Mouse (Mus musculus) liver, embryonic 14.5 days (tissue): ENCODE data around the gene Gm4767. TPM values are rescaled to one million over a fixed set of nuclear protein-coding genes. Genes with fewer than 3 reads are reported as not detected.
"Not testable (repeated sequence)": the region's sequence is repeated elsewhere in the genome, so short reads cannot be mapped to it uniquely, and the experiment has no call there.

Experiments used
- ATAC-seq: fragments of 200-750 bp; cut with Nextera tagmentation; 2 replicates; pipeline ENCODE4 v1.8.0; 2017; ENCODE audit warnings: moderate number of reproducible peaks, mild to moderate bottlenecking, moderate library complexity; ENCODE audit not compliant: insufficient read depth
- DNase-seq, 3 experiments: peaks; one replicate each; pipeline ENCODE4 v3.0.0-alpha.2; 2012 to 2013; ENCODE audit warnings: low read depth in 3 of 3, low spot score in 3 of 3
- H3K27ac ChIP-seq: fragments of 300-500 bp; sonication (generic); 2 replicates; pipeline ENCODE4 v1.5.1; 2014; ENCODE audit warnings: moderate library complexity, mild to moderate bottlenecking, control low read depth, inconsistent platforms
- H3K27me3 ChIP-seq: fragments of 300-500 bp; sonication (generic); 2 replicates; pipeline ENCODE4 v1.6.1; 2014; ENCODE audit warnings: mild to moderate bottlenecking, low read length, moderate library complexity; ENCODE audit not compliant: control insufficient read depth, insufficient read depth
- H3K36me3 ChIP-seq: fragments of 300-500 bp; sonication (generic); replicated peaks from 2 replicates; pipeline ENCODE4 v1.6.1; 2014; ENCODE audit warnings: low read depth; ENCODE audit not compliant: control insufficient read depth, insufficient read depth
- H3K4me1 ChIP-seq, 2 experiments: fragments of 200-500 bp in 1 of 2; fragments of 300-500 bp in 1 of 2; sonication (generic) in 1 of 2; replicated peaks; 2 replicates each; pipeline ENCODE4 v1.6.1; 2012 to 2014; ENCODE audit warnings: antibody characterized with exemption in 1 of 2, inconsistent platforms in 1 of 2, low read length in 1 of 2; ENCODE audit not compliant: control insufficient read depth in 2 of 2, insufficient read depth in 2 of 2
- H3K4me2 ChIP-seq: fragments of 300-500 bp; sonication (generic); 2 replicates; pipeline ENCODE4 v1.6.1; 2014; ENCODE audit warnings: low read depth, mild to moderate bottlenecking, control low read depth, moderate library complexity
- H3K4me3 ChIP-seq, 2 experiments: fragments of 200-500 bp in 1 of 2; fragments of 300-500 bp in 1 of 2; sonication (generic) in 1 of 2; 2 replicates each; pipeline ENCODE4 v1.5.1; 2012 to 2014; ENCODE audit warnings: low read depth in 2 of 2, low read length in 2 of 2, mild to moderate bottlenecking in 2 of 2, control low read depth in 1 of 2, inconsistent platforms in 1 of 2, moderate library complexity in 1 of 2; ENCODE audit not compliant: insufficient read depth in 1 of 2
- H3K9ac ChIP-seq: fragments of 300-500 bp; sonication (generic); replicated peaks from 2 replicates; pipeline ENCODE4 v1.6.1; 2014; ENCODE audit warnings: mild to moderate bottlenecking, control low read depth, moderate library complexity
- H3K9me3 ChIP-seq: fragments of 300-500 bp; sonication (generic); 2 replicates; pipeline ENCODE4 v1.6.1; 2016; ENCODE audit warnings: low read length, mixed read lengths; ENCODE audit not compliant: control insufficient read depth
- WGBS: fragments of 180-500 bp; shearing (Covaris S2); extraction: QIAGEN DNeasy Blood & Tissue Kit; methylation state at CpG from one replicate; pipeline ENCODE4 v1.1.7; 2014; ENCODE audit not compliant: insufficient replicate concordance; 5-methylcytosine and 5-hydroxymethylcytosine counted together
- polyA plus RNA-seq, 2 experiments: library from polyadenylated mRNA; depleted of rRNA in 1 of 2; stranded (reverse) in 1 of 2; unstranded in 1 of 2; fragments of >200 nt; fragmentation: Nextera tagmentation in 1 of 2; extraction: Ambion mirVana in 1 of 2; gene quantifications; 2 replicates each; pipeline versions ENCODE4 v1.2.1 to v1.2.3; 2012 to 2014

Gene Gm4767
- polyA plus RNA-seq (2012; rRNA removed) (0.03 and 0.22 TPM in 2 replicates), polyA plus RNA-seq (2014; fragmentation: Nextera tagmentation; extraction: Ambion mirVana) (1.00 and 1.1 TPM in 2 replicates)

- not testable (repeated sequence) for H3K27me3 ChIP-seq, DNase-seq, ATAC-seq, H3K36me3 ChIP-seq, H3K27ac ChIP-seq, H3K4me1 ChIP-seq, H3K4me3 ChIP-seq, H3K9ac ChIP-seq, H3K4me2 ChIP-seq, H3K9me3 ChIP-seq
- 25% methylated on average over 9 of the region's 20 CpGs for WGBS
These were observed at the start of gene Gm4767 for GRCm38 (mm10) chr10:81811899-81812298. Gene Gm4767 (plus strand): TSS chr10:81812186.

DNA sequence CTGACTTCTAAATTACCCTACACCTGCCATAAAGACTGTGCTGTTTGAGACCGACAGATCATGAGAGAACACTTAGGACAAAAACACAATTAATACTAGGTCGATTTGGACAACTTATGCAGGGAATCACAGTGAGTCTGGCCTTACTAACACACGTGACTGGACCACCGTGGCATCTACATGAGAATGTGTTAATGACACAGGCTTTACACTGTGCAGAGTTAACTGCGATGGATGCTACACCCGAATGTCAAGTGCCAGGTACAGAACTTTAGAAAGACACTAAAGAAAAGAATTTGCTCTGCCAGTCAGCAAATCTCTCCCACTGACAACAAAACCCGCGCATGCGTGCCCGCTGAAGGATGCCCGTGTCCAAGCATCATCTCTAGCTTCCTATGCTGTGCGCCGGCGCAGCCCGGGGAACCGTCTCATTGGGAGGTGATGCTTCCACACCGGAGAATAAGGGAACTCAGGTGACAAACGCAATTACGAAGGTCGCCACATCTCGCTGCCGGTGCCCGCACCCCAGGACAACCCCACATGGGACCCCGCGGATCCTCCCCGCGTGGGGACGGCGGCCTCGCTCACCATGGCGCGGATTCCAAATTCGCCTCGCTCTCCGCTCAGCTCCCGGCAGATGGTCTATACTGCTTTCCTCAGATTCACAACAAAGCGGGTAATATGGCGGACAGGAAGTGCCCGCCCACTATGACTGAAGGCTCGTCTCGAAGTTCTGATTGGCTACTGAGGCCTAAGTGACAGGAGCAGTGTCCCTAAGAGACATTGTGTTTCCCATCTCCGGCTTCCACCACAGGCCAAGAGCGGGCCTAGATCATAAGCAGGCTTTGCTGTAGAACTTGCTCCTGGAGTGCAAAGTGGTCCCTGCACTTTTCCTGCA, 41.2 kb upstream of the Gm4767 start, which contains the start of gene Gm3055:
Gene Gm3055, minus strand, starts transcription at position 656 of the 898 bp plus-strand sequence.
- WGBS: no CpG with 5 or more reads among the region's 43 CpGs
- not testable (repeated sequence) for H3K4me1 ChIP-seq, H3K9ac ChIP-seq, H3K27ac ChIP-seq, H3K36me3 ChIP-seq, DNase-seq, H3K9me3 ChIP-seq, H3K4me2 ChIP-seq, H3K4me3 ChIP-seq, H3K27me3 ChIP-seq
- peak; percentile 74 for ATAC-seq

DNA sequence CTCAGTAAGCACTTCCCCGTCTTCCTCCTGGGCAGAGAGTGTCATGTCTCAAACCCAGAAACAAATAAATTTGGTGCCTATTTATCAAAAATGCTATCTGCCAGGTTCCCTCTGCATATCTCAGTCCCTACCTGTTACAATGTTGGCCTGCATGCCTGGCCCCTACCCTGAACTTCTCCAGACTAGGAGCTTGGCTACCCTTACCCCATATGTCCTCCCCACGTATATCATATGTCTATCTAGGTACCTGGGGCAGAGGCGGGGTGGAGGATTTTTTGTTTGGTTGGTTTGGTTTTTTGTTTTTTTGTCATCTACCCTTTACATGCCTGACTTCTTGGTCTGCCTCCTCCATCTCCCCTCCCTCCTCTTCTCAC, 40.6 kb upstream of the Gm4767 start:
- WGBS: no CpG with 5 or more reads among the region's 3 CpGs
- DNase-seq, H3K36me3 ChIP-seq, H3K4me3 ChIP-seq, H3K9me3 ChIP-seq, H3K27me3 ChIP-seq, H3K9ac ChIP-seq, H3K4me2 ChIP-seq, H3K27ac ChIP-seq, H3K4me1 ChIP-seq: not testable (repeated sequence)
- ATAC-seq: peak; percentile 15; the same call in 1 of the 2 replicates

DNA sequence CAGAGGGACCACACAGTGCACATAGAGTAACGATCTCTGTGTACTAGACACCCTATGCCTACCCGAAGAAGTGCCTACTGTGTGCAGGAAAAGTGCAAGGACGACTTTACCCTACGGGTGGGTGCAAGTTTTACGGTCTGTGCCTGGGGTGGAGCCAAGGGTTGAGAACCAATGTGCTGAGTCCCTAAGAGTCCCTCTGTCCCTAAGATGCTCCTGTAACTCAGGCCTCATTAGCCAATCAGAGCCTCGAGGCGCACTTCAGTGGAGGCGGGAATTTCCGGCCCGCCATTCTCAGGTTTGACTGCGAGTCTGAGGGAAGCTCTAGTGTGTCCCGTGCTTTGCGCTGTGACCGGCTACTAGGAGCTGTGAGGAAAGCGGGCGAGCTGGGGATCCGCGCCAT, 34.2 kb downstream of the Gm4767 start:
- not testable (repeated sequence) for H3K36me3 ChIP-seq, H3K27ac ChIP-seq, H3K4me2 ChIP-seq, H3K9me3 ChIP-seq, DNase-seq, H3K4me1 ChIP-seq, H3K9ac ChIP-seq, ATAC-seq, H3K4me3 ChIP-seq, H3K27me3 ChIP-seq
- no CpG with 5 or more reads among the region's 18 CpGs for WGBS

GRCm38 (mm10) chr10:81863409-81864407, 51.7 kb downstream of the Gm4767 start, which contains the start of gene Gm32687:
Gene Gm32687 (plus strand): TSS chr10:81863934.
- not testable (repeated sequence) for H3K36me3 ChIP-seq, H3K4me1 ChIP-seq, DNase-seq, H3K9ac ChIP-seq, H3K27me3 ChIP-seq, H3K4me2 ChIP-seq, H3K27ac ChIP-seq, H3K9me3 ChIP-seq
- H3K4me3 ChIP-seq: peak within 1 kb of the TSS in 1 of 2 experiments; percentile 24; a peak in 1 of 4 replicates
- peak; percentile 99 for ATAC-seq
- 13% methylated on average over 4 of the region's 49 CpGs for whole genome bisulfite sequencing

Other genes with a start within 250 kb of the Gm4767 start
- gene Tle2, start 237.6 kb upstream of the Gm4767 start, polyA plus RNA-seq (2012; rRNA removed): 5.2 and 6.5 TPM in 2 replicates
- gene Tle2, start 237.6 kb upstream of the Gm4767 start, polyA plus RNA-seq (2014; fragmentation: Nextera tagmentation; extraction: Ambion mirVana): 0.82 and 0.90 TPM in 2 replicates
- 4.5 and 4.8 TPM in 2 replicates for gene Tle6, start 211.1 kb upstream of the Gm4767 start, polyA plus RNA-seq (2012; rRNA removed)
- gene Tle6, start 211.1 kb upstream of the Gm4767 start, polyA plus RNA-seq (2014; fragmentation: Nextera tagmentation; extraction: Ambion mirVana): 5.6 and 5.8 TPM in 2 replicates
- gene BC025920, start 205.9 kb upstream of the Gm4767 start, polyA plus RNA-seq (2012; rRNA removed): 2.3 and 2.4 TPM in 2 replicates
- 0.11 and 0.34 TPM in 2 replicates for gene BC025920, start 205.9 kb upstream of the Gm4767 start, polyA plus RNA-seq (2014; fragmentation: Nextera tagmentation; extraction: Ambion mirVana)
- gene Sirt6, start 184.4 kb upstream of the Gm4767 start, polyA plus RNA-seq (2012; rRNA removed): 8.1 and 9.0 TPM in 2 replicates
- 5.3 and 5.9 TPM in 2 replicates for gene Sirt6, start 184.4 kb upstream of the Gm4767 start, polyA plus RNA-seq (2014; fragmentation: Nextera tagmentation; extraction: Ambion mirVana)
- 5.6 and 6.1 TPM in 2 replicates for gene Ankrd24, start 183.6 kb upstream of the Gm4767 start, polyA plus RNA-seq (2012; rRNA removed)
- gene Ankrd24, start 183.6 kb upstream of the Gm4767 start, polyA plus RNA-seq (2014; fragmentation: Nextera tagmentation; extraction: Ambion mirVana): 0.75 and 1.5 TPM in 2 replicates
- gene Gm10778, start 163.1 kb upstream of the Gm4767 start, polyA plus RNA-seq (2012; rRNA removed): 0.31 and 0.97 TPM in 2 replicates
- 0.67 and 1.5 TPM in 2 replicates for gene Gm10778, start 163.1 kb upstream of the Gm4767 start, polyA plus RNA-seq (2014; fragmentation: Nextera tagmentation; extraction: Ambion mirVana)
- 0.90 and 1.4 TPM in 2 replicates for gene Zfp433, start 107.4 kb upstream of the Gm4767 start, polyA plus RNA-seq (2012; rRNA removed)
- gene Zfp433, start 107.4 kb upstream of the Gm4767 start, polyA plus RNA-seq (2014; fragmentation: Nextera tagmentation; extraction: Ambion mirVana): 3.1 and 5.0 TPM in 2 replicates
- gene Gm3055, start 41.0 kb upstream of the Gm4767 start, polyA plus RNA-seq (2012; rRNA removed): 0.23 and 0.42 TPM in 2 replicates
- gene Gm3055, start 41.0 kb upstream of the Gm4767 start, polyA plus RNA-seq (2014; fragmentation: Nextera tagmentation; extraction: Ambion mirVana): 0.77 and 1.5 TPM in 2 replicates
- 0.19 and 0.80 TPM in 2 replicates for gene Gm32687, start 51.7 kb downstream of the Gm4767 start, polyA plus RNA-seq (2012; rRNA removed)
- 2.2 and 2.8 TPM in 2 replicates for gene Gm32687, start 51.7 kb downstream of the Gm4767 start, polyA plus RNA-seq (2014; fragmentation: Nextera tagmentation; extraction: Ambion mirVana)
- 0.10 and 0.19 TPM in 2 replicates for gene Zfp781, start 118.3 kb downstream of the Gm4767 start, polyA plus RNA-seq (2012; rRNA removed)
- 0.39 and 0.55 TPM in 2 replicates for gene Zfp781, start 118.3 kb downstream of the Gm4767 start, polyA plus RNA-seq (2014; fragmentation: Nextera tagmentation; extraction: Ambion mirVana)
- gene Zfp873, start 235.9 kb downstream of the Gm4767 start, polyA plus RNA-seq (2012; rRNA removed): 0.90 and 1.6 TPM in 2 replicates
- gene Zfp873, start 235.9 kb downstream of the Gm4767 start, polyA plus RNA-seq (2014; fragmentation: Nextera tagmentation; extraction: Ambion mirVana): 1.7 TPM in 2 replicates